In the genomic region with DNA sequence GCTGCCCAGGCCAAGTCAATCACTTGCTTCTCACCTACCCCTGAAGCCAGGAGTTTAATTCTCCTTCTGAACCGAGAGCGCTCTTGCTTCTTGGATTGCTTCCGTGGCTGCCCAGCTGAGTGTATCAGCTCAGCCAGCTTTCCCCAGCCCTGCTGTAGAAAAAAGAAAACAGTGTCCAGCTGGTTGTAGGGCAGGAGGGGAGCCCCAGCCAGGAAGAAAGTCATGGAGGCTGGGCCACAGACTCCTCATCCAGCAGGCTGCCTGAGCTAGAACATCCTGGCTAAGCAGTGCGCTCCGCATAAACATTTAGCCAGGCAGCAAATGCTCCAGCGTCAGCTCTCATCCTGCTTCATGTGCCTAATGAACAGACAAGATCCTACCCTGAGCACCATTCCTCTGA, we compare ENCODE assay signal across 16 mouse cellular contexts. TPM values are rescaled to one million over a fixed set of nuclear protein-coding genes. Genes with fewer than 3 reads are reported as not detected.
DNase-seq lines count a peak whose midpoint lies in the region; ATAC-seq and TF ChIP-seq lines count a peak whose summit lies in the region.
"Had no signal": no experiment of that assay in that cellular context is flagged by ENCODE, and none has a peak within 500 bp of the region (broad histone marks: within the 10 kb centered on the region; RNA-seq: fewer than 3 reads in every experiment).

No protein-coding gene starts in this region.

- DNase-seq in embryonic facial prominence, embryonic 10.5 days (ENCODE audit: low spot score), result no peak
- peak; percentile 54 for DNase-seq in kidney, postnatal 0 days (ENCODE audit: low spot score)
- no peak for DNase-seq in kidney, adult 9 months
- DNase-seq in urinary bladder, postnatal 4 days (ENCODE audit: low spot score in 2 of 2), result no peak
- no peak for DNase-seq in cerebellum, adult 9-10 months
- DNase-seq: cerebellum, adult 11 months; thymus, postnatal 14 days had no signal

- 53% methylated on average over 6 of the region's 6 CpGs for WGBS in embryonic facial prominence, embryonic 12.5 days
- 63% methylated on average over 6 of the region's 6 CpGs for WGBS in embryonic facial prominence, embryonic 10.5 days
- 8% methylated on average over 6 of the region's 6 CpGs for WGBS in kidney, postnatal 0 days
- 27% methylated on average over 6 of the region's 6 CpGs for WGBS in heart, embryonic 15.5 days
- WGBS in hindbrain, embryonic 16.5 days, result 33% methylated on average over 6 of the region's 6 CpGs

- no peak overlapping the region for H3K9ac ChIP-seq in embryonic facial prominence, embryonic 12.5 days
- no peak overlapping the region for H3K9ac ChIP-seq in kidney, postnatal 0 days (ENCODE audit: low read depth, low read length)
- H3K9ac ChIP-seq in heart, embryonic 15.5 days, result no peak overlapping the region
- no peak overlapping the region for H3K9ac ChIP-seq in hindbrain, embryonic 16.5 days (ENCODE audit: low read depth, low read length)
- H3K9ac ChIP-seq: forebrain, embryonic 15.5 days; liver, embryonic 13.5 days had no signal

- no peak overlapping the region for H3K4me3 ChIP-seq in embryonic facial prominence, embryonic 12.5 days
- no peak overlapping the region for H3K4me3 ChIP-seq in embryonic facial prominence, embryonic 10.5 days
- no peak overlapping the region for H3K4me3 ChIP-seq in kidney, postnatal 0 days (replicated peaks; ENCODE audit: low read depth, low read length)
- H3K4me3 ChIP-seq in heart, embryonic 15.5 days, result no peak overlapping the region
- H3K4me3 ChIP-seq in hindbrain, embryonic 16.5 days (ENCODE audit: low read length), result no peak overlapping the region
- H3K4me3 ChIP-seq: forebrain, embryonic 15.5 days; liver, embryonic 13.5 days; myocyte had no signal

- H3K36me3 ChIP-seq in embryonic facial prominence, embryonic 12.5 days, result no peaks in the 10 kb centered on the region
- no peaks in the 10 kb centered on the region for H3K36me3 ChIP-seq in embryonic facial prominence, embryonic 10.5 days (replicated peaks)
- no peaks in the 10 kb centered on the region for H3K36me3 ChIP-seq in kidney, postnatal 0 days (ENCODE audit: insufficient read depth, low read length)
- H3K36me3 ChIP-seq in heart, embryonic 15.5 days, result no peaks in the 10 kb centered on the region
- H3K36me3 ChIP-seq in hindbrain, embryonic 16.5 days (ENCODE audit: control insufficient read depth, insufficient read depth, low read length), result no peaks in the 10 kb centered on the region
- H3K36me3 ChIP-seq: forebrain, embryonic 15.5 days; liver, embryonic 13.5 days had no signal

- 0 out of 2 replicates have a peak, but pooled peaks cover 4% of the 10 kb centered on the region for H3K4me1 ChIP-seq in embryonic facial prominence, embryonic 12.5 days
- peaks cover 14% of the 10 kb centered on the region for H3K4me1 ChIP-seq in embryonic facial prominence, embryonic 10.5 days
- H3K4me1 ChIP-seq in kidney, postnatal 0 days (replicated peaks; ENCODE audit: insufficient read depth, low read length), result no peaks in the 10 kb centered on the region
- peaks cover 9% of the 10 kb centered on the region; the same call in 1 of the 2 replicates for H3K4me1 ChIP-seq in heart, embryonic 15.5 days (replicated peaks)
- peaks cover 8% of the 10 kb centered on the region for H3K4me1 ChIP-seq in hindbrain, embryonic 16.5 days (ENCODE audit: control insufficient read depth, insufficient read depth, low read depth, low read length)
- H3K4me1 ChIP-seq: forebrain, embryonic 15.5 days had no signal

- ATAC-seq in embryonic facial prominence, embryonic 12.5 days (ENCODE audit: insufficient number of reproducible peaks, insufficient read depth, low FRiP score, low TSS enrichment), result no peak
- ATAC-seq in kidney, postnatal 0 days (replicated peaks; ENCODE audit: low FRiP score, low read depth), result no peak
- peak; percentile 55; the same call in 1 of the 2 replicates for ATAC-seq in heart, embryonic 15.5 days (replicated peaks; ENCODE audit: insufficient number of reproducible peaks, insufficient read depth, low FRiP score, low read depth)
- ATAC-seq in hindbrain, embryonic 16.5 days, result peak; percentile 6; the same call in 1 of the 2 replicates
- ATAC-seq: forebrain, embryonic 15.5 days; inflammation-experienced regulatory T-cells, adult 6 months had no signal

- no peak for TF ChIP-seq CTCF in kidney, postnatal 0 days (IDR thresholded peaks at IDR 0.05; ENCODE audit: low read depth)

- H3K4me2 ChIP-seq in embryonic facial prominence, embryonic 12.5 days (replicated peaks), result no peak overlapping the region
- H3K4me2 ChIP-seq in kidney, postnatal 0 days (ENCODE audit: low read length), result peak overlapping the region; percentile 23; the same call in 1 of the 2 replicates
- H3K4me2 ChIP-seq in heart, embryonic 15.5 days, result 0 out of 2 replicates have a peak overlapping the region, but pooled peaks have one; percentile 2
- no peak overlapping the region for H3K4me2 ChIP-seq in hindbrain, embryonic 16.5 days (ENCODE audit: low read length)
- H3K4me2 ChIP-seq: forebrain, embryonic 15.5 days; liver, embryonic 13.5 days had no signal

- H3K27ac ChIP-seq in embryonic facial prominence, embryonic 12.5 days, result 0 out of 2 replicates have a peak overlapping the region, but pooled peaks have one; percentile 23
- no peak overlapping the region for H3K27ac ChIP-seq in embryonic facial prominence, embryonic 10.5 days (replicated peaks)
- no peak overlapping the region for H3K27ac ChIP-seq in kidney, postnatal 0 days
- H3K27ac ChIP-seq in heart, embryonic 15.5 days, result peak overlapping the region; percentile 37
- no peak overlapping the region for H3K27ac ChIP-seq in hindbrain, embryonic 16.5 days (ENCODE audit: low read depth, low read length)
- H3K27ac ChIP-seq: forebrain, embryonic 15.5 days; liver, embryonic 13.5 days; macrophage had no signal

- H3K27me3 ChIP-seq in embryonic facial prominence, embryonic 12.5 days, result no peaks in the 10 kb centered on the region
- no peaks in the 10 kb centered on the region for H3K27me3 ChIP-seq in embryonic facial prominence, embryonic 10.5 days (replicated peaks; ENCODE audit: low read depth, poor library complexity, severe bottlenecking)
- no peaks in the 10 kb centered on the region for H3K27me3 ChIP-seq in kidney, postnatal 0 days (ENCODE audit: insufficient read depth, low read length)
- H3K27me3 ChIP-seq in heart, embryonic 15.5 days, result no peaks in the 10 kb centered on the region
- H3K27me3 ChIP-seq in hindbrain, embryonic 16.5 days (replicated peaks; ENCODE audit: control insufficient read depth, insufficient read depth, low read length), result no peaks in the 10 kb centered on the region
- H3K27me3 ChIP-seq: forebrain, embryonic 15.5 days; liver, embryonic 13.5 days had no signal

- H3K9me3 ChIP-seq in embryonic facial prominence, embryonic 12.5 days, result no peaks in the 10 kb centered on the region
- no peaks in the 10 kb centered on the region for H3K9me3 ChIP-seq in embryonic facial prominence, embryonic 10.5 days
- H3K9me3 ChIP-seq in kidney, postnatal 0 days (replicated peaks; ENCODE audit: low read length), result no peaks in the 10 kb centered on the region
- H3K9me3 ChIP-seq in heart, embryonic 15.5 days (replicated peaks), result no peaks in the 10 kb centered on the region
- H3K9me3 ChIP-seq in hindbrain, embryonic 16.5 days (ENCODE audit: control insufficient read depth, low read length), result no peaks in the 10 kb centered on the region
- H3K9me3 ChIP-seq: forebrain, embryonic 15.5 days; liver, embryonic 13.5 days had no signal

RNA-seq across cellular contexts. Expression of a gene that starts 34.9 kb away (rescaled TPM):
- not detected in 2 replicates for polyA plus RNA-seq in embryonic facial prominence, embryonic 12.5 days (2016; fragmentation: Nextera tagmentation; extraction: Ambion mirVana)
- not detected in 2 replicates for polyA plus RNA-seq in embryonic facial prominence, embryonic 10.5 days (2016; fragmentation: Nextera tagmentation; extraction: Ambion mirVana)
- not detected in 2 replicates for polyA plus RNA-seq in kidney, postnatal 0 days (2015; fragmentation: Nextera tagmentation; extraction: Ambion mirVana)
- not detected in 2 replicates for polyA plus RNA-seq in heart, embryonic 15.5 days (2015; fragmentation: Nextera tagmentation; extraction: Ambion mirVana)
- polyA plus RNA-seq in hindbrain, embryonic 16.5 days (2015; fragmentation: Nextera tagmentation; extraction: Ambion mirVana), result 0.46 TPM in 1 of 2 replicates, not detected in the other
- polyA plus RNA-seq: embryonic facial prominence, embryonic 11.5 days; forebrain, embryonic 15.5 days; liver, embryonic 13.5 days; macrophage; myocyte had no signal

RNA-seq across cellular contexts. Expression of a gene that starts 48.3 kb away (rescaled TPM):
- 1.8 and 2.4 TPM in 2 replicates for polyA plus RNA-seq in embryonic facial prominence, embryonic 12.5 days (2016; fragmentation: Nextera tagmentation; extraction: Ambion mirVana)
- 1.0 and 1.2 TPM in 2 replicates for polyA plus RNA-seq in embryonic facial prominence, embryonic 10.5 days (2016; fragmentation: Nextera tagmentation; extraction: Ambion mirVana)
- polyA plus RNA-seq in kidney, postnatal 0 days (2015; fragmentation: Nextera tagmentation; extraction: Ambion mirVana), result 0.18 and 0.31 TPM in 2 replicates
- polyA plus RNA-seq in heart, embryonic 15.5 days (2015; fragmentation: Nextera tagmentation; extraction: Ambion mirVana), result 0.06 and 0.22 TPM in 2 replicates
- 2.9 and 3.3 TPM in 2 replicates for polyA plus RNA-seq in hindbrain, embryonic 16.5 days (2015; fragmentation: Nextera tagmentation; extraction: Ambion mirVana)
- polyA plus RNA-seq: inflammation-experienced regulatory T-cells, adult 6 months; macrophage; myocyte had no signal

Comparison
In these comparisons a context has a peak if more than half of its experiments do, and no peak if none do; other contexts are left out.
1. H3K27ac ChIP-seq: peak in embryonic facial prominence, embryonic 12.5 days (single experiment) and heart, embryonic 15.5 days (single experiment); none in embryonic facial prominence, embryonic 10.5 days (single experiment), kidney, postnatal 0 days (single experiment) and hindbrain, embryonic 16.5 days (single experiment).
2. ATAC-seq: peak in heart, embryonic 15.5 days (single experiment) and hindbrain, embryonic 16.5 days (single experiment); none in embryonic facial prominence, embryonic 12.5 days (single experiment) and kidney, postnatal 0 days (single experiment).
3. H3K4me2 ChIP-seq: peak in kidney, postnatal 0 days (single experiment) and heart, embryonic 15.5 days (single experiment); none in embryonic facial prominence, embryonic 12.5 days (single experiment) and hindbrain, embryonic 16.5 days (single experiment).